Mouse (Mus musculus) liver, embryonic 12.5 days (tissue): ENCODE measurements around the gene Selenov. TPM values are rescaled to one million over a fixed set of nuclear protein-coding genes. Genes with fewer than 3 reads are reported as not detected.
"Not testable (repeated sequence)": the region's sequence is repeated elsewhere in the genome, so short reads cannot be mapped to it uniquely, and the experiment has no call there.

Experiments used
- ATAC-seq: fragments of 200-750 bp; cut with Nextera tagmentation; 2 replicates; pipeline ENCODE4 v1.8.0; 2017; ENCODE audit warnings: moderate number of reproducible peaks, mild to moderate bottlenecking, moderate library complexity
- H3K27ac ChIP-seq: fragments of 300-500 bp; sonication (generic); 2 replicates; pipeline ENCODE4 v1.5.1; 2016; ENCODE audit warnings: mild to moderate bottlenecking
- H3K27me3 ChIP-seq: fragments of 300-500 bp; sonication (generic); replicated peaks from 2 replicates; pipeline ENCODE4 v1.6.1; 2016; ENCODE audit warnings: mild to moderate bottlenecking, moderate library complexity
- H3K36me3 ChIP-seq: fragments of 300-500 bp; sonication (generic); 2 replicates; pipeline ENCODE4 v1.6.1; 2016; ENCODE audit warnings: mild to moderate bottlenecking, moderate library complexity
- H3K4me1 ChIP-seq: fragments of 300-500 bp; sonication (generic); 2 replicates; pipeline ENCODE4 v1.6.1; 2016
- H3K4me2 ChIP-seq: fragments of 300-500 bp; sonication (generic); 2 replicates; pipeline ENCODE4 v1.6.1; 2016; ENCODE audit warnings: mild to moderate bottlenecking, moderate library complexity
- H3K4me3 ChIP-seq: fragments of 300-500 bp; sonication (generic); 2 replicates; pipeline ENCODE4 v1.5.1; 2016; ENCODE audit warnings: mild to moderate bottlenecking, moderate library complexity
- H3K9ac ChIP-seq: fragments of 300-500 bp; sonication (generic); 2 replicates; pipeline ENCODE4 v1.6.1; 2016; ENCODE audit warnings: mild to moderate bottlenecking, moderate library complexity
- H3K9me3 ChIP-seq: fragments of 300-500 bp; sonication (generic); replicated peaks from 2 replicates; pipeline ENCODE4 v1.6.1; 2016; ENCODE audit warnings: mild to moderate bottlenecking, moderate library complexity
- WGBS: fragments of 180-500 bp; shearing (Covaris S2); methylation state at CpG from one replicate; pipeline ENCODE4 v1.1.7; 2016; ENCODE audit not compliant: insufficient replicate concordance; 5-methylcytosine and 5-hydroxymethylcytosine counted together
- polyA plus RNA-seq: library from polyadenylated mRNA; unstranded; fragments of >200 nt; fragmentation: Nextera tagmentation; extraction: Ambion mirVana; gene quantifications from 2 replicates; pipeline ENCODE4 v1.2.1, GENCODE M21; 2016

The Selenov gene
- polyA plus RNA-seq, 1 experiment from 2014 or later = not detected

GRCm38 (mm10) chr7:28254591-28254990 is 36.4 kb downstream of the Selenov start:
- no peaks in the 10 kb centered on the region for H3K4me1 ChIP-seq
- H3K36me3 ChIP-seq = no peaks in the 10 kb centered on the region
- no peaks in the 10 kb centered on the region for H3K27me3 ChIP-seq
- no peak overlapping the region for H3K27ac ChIP-seq
- no peak overlapping the region for H3K9ac ChIP-seq
- H3K4me3 ChIP-seq = no peak overlapping the region
- WGBS = 53% methylated on average over 6 of the region's 6 CpGs
- H3K9me3 ChIP-seq = peaks cover 5% of the 10 kb centered on the region; the same call in 1 of the 2 replicates
- no peak for ATAC-seq
- H3K4me2 ChIP-seq = no peak overlapping the region

DNA sequence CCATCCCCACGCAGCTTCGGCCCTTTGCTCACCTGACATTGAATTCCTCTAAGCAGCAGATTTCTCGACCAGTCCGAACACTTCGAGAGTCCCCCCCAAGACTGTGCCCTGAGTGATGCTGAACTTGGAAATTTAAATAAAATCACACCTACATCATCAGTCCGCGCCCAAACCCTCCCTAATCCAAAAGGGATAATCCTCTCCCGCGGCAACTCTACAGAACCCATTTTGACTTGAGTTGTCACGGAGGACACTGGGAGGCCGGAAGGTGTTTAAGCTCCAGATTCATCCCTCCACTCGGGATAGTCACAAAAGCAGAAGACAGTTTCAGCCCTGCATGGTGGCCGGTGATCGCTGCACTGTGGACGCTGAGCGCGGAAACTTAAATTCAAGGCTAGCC is 39.0 kb downstream of the Selenov start:
- Histone ChIP-seq H3K4me3 (no peak overlapping the region), H3K9me3 (peaks cover 7% of the 10 kb centered on the region; the same call in 1 of the 2 replicates), H3K9ac (no peak overlapping the region), H3K27ac (no peak overlapping the region), H3K36me3 (no peaks in the 10 kb centered on the region), H3K4me1 (no peaks in the 10 kb centered on the region), H3K27me3 (no peaks in the 10 kb centered on the region), H3K4me2 (no peak overlapping the region)
- WGBS = 82% methylated on average over 17 of the region's 17 CpGs
- no peak for ATAC-seq

DNA sequence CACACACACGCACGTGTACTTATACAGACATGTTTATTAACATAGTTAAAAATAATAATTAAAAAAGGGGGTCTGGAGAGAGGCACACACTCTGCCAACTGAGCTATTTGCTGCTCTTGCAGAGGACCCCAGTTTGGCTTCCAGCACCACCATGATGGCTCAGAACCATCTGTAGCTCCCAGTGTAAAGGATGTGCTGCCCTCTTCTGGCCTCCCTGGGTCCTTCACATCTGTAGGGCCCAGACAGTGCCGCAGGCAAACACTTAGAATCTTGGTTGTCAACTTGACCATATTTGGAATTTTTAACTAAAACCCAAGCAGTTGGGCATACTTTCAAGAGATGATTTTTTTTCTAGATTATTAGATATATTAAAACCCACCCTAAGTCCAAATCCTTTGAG is 42.0 kb downstream of the Selenov start:
- H3K9ac ChIP-seq = no peak overlapping the region
- 71% methylated on average over 3 of the region's 3 CpGs for WGBS
- H3K27me3 ChIP-seq = no peaks in the 10 kb centered on the region
- H3K4me3 ChIP-seq = no peak overlapping the region
- H3K27ac ChIP-seq = no peak overlapping the region
- no peak for ATAC-seq
- H3K4me1 ChIP-seq = no peaks in the 10 kb centered on the region
- no peaks in the 10 kb centered on the region for H3K36me3 ChIP-seq
- H3K9me3 ChIP-seq = 0 out of 2 replicates have a peak, but pooled peaks cover 3% of the 10 kb centered on the region
- H3K4me2 ChIP-seq = no peak overlapping the region

GRCm38 (mm10) chr7:28243943-28244342 is 47.0 kb downstream of the Selenov start:
- not testable (repeated sequence) for H3K4me2 ChIP-seq, ATAC-seq, H3K27ac ChIP-seq, H3K4me1 ChIP-seq, H3K9me3 ChIP-seq, H3K27me3 ChIP-seq, H3K4me3 ChIP-seq, H3K36me3 ChIP-seq, H3K9ac ChIP-seq
- 49% methylated on average over 2 of the region's 2 CpGs for WGBS

Other genes starting within 250 kb of the Selenov start
- gene Psmc4, start 241.1 kb downstream of the Selenov start, polyA plus RNA-seq = 207 and 217 TPM in 2 replicates
- gene Fcgbp, start 219.9 kb downstream of the Selenov start, polyA plus RNA-seq = 0.06 and 0.35 TPM in 2 replicates
- gene 9530053A07Rik, start 161.7 kb downstream of the Selenov start, polyA plus RNA-seq = 0.01 TPM in 1 of 2 replicates, not detected in the other
- gene Fbl, start 121.5 kb downstream of the Selenov start, polyA plus RNA-seq = 150 and 152 TPM in 2 replicates
- 2.8 and 3.1 TPM in 2 replicates for gene Dyrk1b, start 111.7 kb downstream of the Selenov start, polyA plus RNA-seq
- gene Eid2, start 23.3 kb downstream of the Selenov start, polyA plus RNA-seq = 4.6 and 5.4 TPM in 2 replicates
- gene Eid2b, start 13.4 kb downstream of the Selenov start, polyA plus RNA-seq = 3.6 and 3.7 TPM in 2 replicates
- 0.10 and 0.31 TPM in 2 replicates for gene Dll3, start 11.1 kb upstream of the Selenov start, polyA plus RNA-seq
- 137 and 146 TPM in 2 replicates for gene Timm50, start 20.9 kb upstream of the Selenov start, polyA plus RNA-seq
- 54.0 TPM in 2 replicates for gene Supt5, start 47.6 kb upstream of the Selenov start, polyA plus RNA-seq
- gene Rps16, start 59.5 kb upstream of the Selenov start, polyA plus RNA-seq = 986 and 994 TPM in 2 replicates
- gene Plekhg2, start 81.4 kb upstream of the Selenov start, polyA plus RNA-seq = 13.7 and 14.4 TPM in 2 replicates
- 7.4 and 7.5 TPM in 2 replicates for gene Zfp36, start 89.1 kb upstream of the Selenov start, polyA plus RNA-seq
- gene Med29, start 101.5 kb upstream of the Selenov start, polyA plus RNA-seq = 35.1 and 36.8 TPM in 2 replicates
- 36.5 and 42.4 TPM in 2 replicates for gene Paf1, start 101.8 kb upstream of the Selenov start, polyA plus RNA-seq
- gene Gmfg, start 146.3 kb upstream of the Selenov start, polyA plus RNA-seq = 41.0 and 41.3 TPM in 2 replicates
- 1.3 and 1.5 TPM in 2 replicates for gene Lrfn1, start 160.8 kb upstream of the Selenov start, polyA plus RNA-seq
- gene Ifnl2, start 219.3 kb upstream of the Selenov start, polyA plus RNA-seq = not detected in 2 replicates
- not detected in 2 replicates for gene Ifnl3, start 231.7 kb upstream of the Selenov start, polyA plus RNA-seq
- not detected in 2 replicates for gene Sycn, start 249.7 kb upstream of the Selenov start, polyA plus RNA-seq